Mouse (Mus musculus) midbrain, embryonic 16.5 days (tissue): ENCODE results near the gene Ube2d2b. TPM values are rescaled to one million over a fixed set of nuclear protein-coding genes. Genes with fewer than 3 reads are reported as not detected.

Experiments
- ATAC-seq: fragments of 200-750 bp; cut with Nextera tagmentation; 2 replicates; pipeline ENCODE4 v1.8.0; 2017; ENCODE audit warnings: moderate TSS enrichment
- H3K27ac ChIP-seq: fragments of 300-500 bp; sonication (generic); 2 replicates; pipeline ENCODE4 v1.5.1; 2014; ENCODE audit warnings: mild to moderate bottlenecking, low read length, mixed read lengths
- H3K27me3 ChIP-seq: fragments of 300-500 bp; sonication (generic); 2 replicates; pipeline ENCODE4 v1.6.1; 2014; ENCODE audit warnings: low read depth, low read length, mixed read lengths; ENCODE audit not compliant: control insufficient read depth, insufficient read depth
- H3K36me3 ChIP-seq: fragments of 300-500 bp; sonication (generic); 2 replicates; pipeline ENCODE4 v1.6.1; 2014; ENCODE audit warnings: mild to moderate bottlenecking, low read length, moderate library complexity, mixed read lengths; ENCODE audit not compliant: control insufficient read depth, insufficient read depth
- H3K4me1 ChIP-seq: fragments of 300-500 bp; sonication (generic); 2 replicates; pipeline ENCODE4 v1.6.1; 2014; ENCODE audit warnings: mild to moderate bottlenecking, low read length, mixed read lengths; ENCODE audit not compliant: control insufficient read depth, insufficient read depth
- H3K4me2 ChIP-seq: fragments of 300-500 bp; sonication (generic); 2 replicates; pipeline ENCODE4 v1.6.1; 2014; ENCODE audit warnings: mild to moderate bottlenecking, low read length, mixed read lengths
- H3K4me3 ChIP-seq: fragments of 300-500 bp; sonication (generic); 2 replicates; pipeline ENCODE4 v1.5.1; 2014; ENCODE audit warnings: low read depth, mild to moderate bottlenecking, low read length, moderate library complexity, mixed read lengths
- H3K9ac ChIP-seq: fragments of 300-500 bp; sonication (generic); 2 replicates; pipeline ENCODE4 v1.6.1; 2014; ENCODE audit warnings: low read depth, low read length, mixed read lengths
- H3K9me3 ChIP-seq: fragments of 300-500 bp; sonication (generic); replicated peaks from 2 replicates; pipeline ENCODE4 v1.6.1; 2014; ENCODE audit warnings: mild to moderate bottlenecking, low read length, mixed read lengths; ENCODE audit not compliant: control insufficient read depth, poor library complexity, severe bottlenecking
- WGBS: fragments of 180-500 bp; shearing (Covaris S2); extraction: QIAGEN DNeasy Blood & Tissue Kit; methylation state at CpG from one replicate; pipeline ENCODE4 v1.1.7; 2014; 5-methylcytosine and 5-hydroxymethylcytosine counted together
- polyA plus RNA-seq: library from polyadenylated mRNA; unstranded; fragments of >200 nt; fragmentation: Nextera tagmentation; extraction: Ambion mirVana; gene quantifications from 2 replicates; pipeline ENCODE4 v1.2.1, GENCODE M21; 2015

The Ube2d2b gene
- polyA plus RNA-seq, 1 experiment from 2014 or later = 0.10 TPM

GRCm38 (mm10) chr5:107847349-107847748, 17.4 kb downstream of the Ube2d2b start:
- no peak for ATAC-seq
- 80% methylated on average over 5 of the region's 5 CpGs for WGBS
- no peaks in the 10 kb centered on the region for H3K4me1 ChIP-seq
- no peaks in the 10 kb centered on the region for H3K36me3 ChIP-seq
- H3K27ac ChIP-seq = no peak overlapping the region
- no peaks in the 10 kb centered on the region for H3K9me3 ChIP-seq
- no peaks in the 10 kb centered on the region for H3K27me3 ChIP-seq
- no peak overlapping the region for H3K9ac ChIP-seq
- H3K4me2 ChIP-seq = no peak overlapping the region
- no peak overlapping the region for H3K4me3 ChIP-seq

DNA sequence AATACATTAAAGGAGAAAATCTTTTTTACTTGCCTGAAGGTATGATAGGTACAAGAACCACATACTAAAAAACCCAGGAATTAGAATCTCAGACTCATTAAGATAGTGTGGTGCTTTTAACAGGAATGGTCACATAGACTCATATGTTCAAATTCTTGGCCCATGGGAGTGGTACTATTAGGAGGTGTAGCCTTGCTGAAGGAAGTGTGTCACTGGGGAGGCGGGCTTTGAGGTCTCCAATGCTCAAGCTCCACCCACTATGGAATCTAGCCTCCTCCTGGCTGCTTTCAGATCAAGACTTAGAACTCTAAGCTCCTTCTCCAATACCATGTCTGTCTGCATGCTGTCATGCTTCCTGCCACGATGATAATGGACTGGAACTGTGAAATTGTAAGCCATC, 17.9 kb downstream of the Ube2d2b start:
- no peak for ATAC-seq
- Histone ChIP-seq H3K4me3 (no peak overlapping the region), H3K27ac (no peak overlapping the region), H3K4me2 (no peak overlapping the region), H3K9ac (no peak overlapping the region), H3K9me3 (no peaks in the 10 kb centered on the region), H3K4me1 (no peaks in the 10 kb centered on the region), H3K27me3 (no peaks in the 10 kb centered on the region), H3K36me3 (no peaks in the 10 kb centered on the region)
- WGBS = 76% methylated on average over 2 of the region's 2 CpGs

DNA sequence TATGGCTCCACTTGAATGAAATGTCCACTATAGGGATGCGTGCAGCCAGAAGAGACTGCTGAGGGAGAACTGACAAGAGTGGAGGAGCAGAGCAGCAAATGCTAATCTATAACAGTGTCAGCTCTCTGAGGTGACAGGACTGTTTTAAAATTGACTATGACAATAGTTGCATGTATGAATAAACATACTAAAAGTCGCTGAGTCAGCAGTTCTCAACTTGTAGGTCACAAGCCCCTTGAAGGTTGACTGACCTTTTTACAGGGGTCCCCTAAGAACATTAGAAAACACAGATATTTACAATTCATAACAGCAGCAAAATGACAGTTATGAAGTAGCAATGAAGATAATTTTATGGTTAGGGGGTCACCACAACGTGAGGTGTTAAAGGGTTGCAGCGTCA, 19.1 kb downstream of the Ube2d2b start:
- 0 out of 2 replicates have a peak, but pooled peaks cover 1% of the 10 kb centered on the region for H3K4me1 ChIP-seq
- H3K36me3 ChIP-seq = no peaks in the 10 kb centered on the region
- H3K27me3 ChIP-seq = no peaks in the 10 kb centered on the region
- H3K27ac ChIP-seq = no peak overlapping the region
- H3K9ac ChIP-seq = no peak overlapping the region
- WGBS = 93% methylated on average over 4 of the region's 4 CpGs
- H3K4me3 ChIP-seq = no peak overlapping the region
- ATAC-seq = no peak
- H3K4me2 ChIP-seq = no peak overlapping the region
- H3K9me3 ChIP-seq = no peaks in the 10 kb centered on the region

GRCm38 (mm10) chr5:107853807-107854206, 23.9 kb downstream of the Ube2d2b start:
- Histone ChIP-seq H3K27ac (no peak overlapping the region), H3K4me1 (peaks cover 8% of the 10 kb centered on the region; the same call in 1 of the 2 replicates), H3K9ac (0 out of 2 replicates have a peak overlapping the region, but pooled peaks have one; percentile 20), H3K9me3 (no peaks in the 10 kb centered on the region), H3K4me2 (no peak overlapping the region), H3K27me3 (no peaks in the 10 kb centered on the region), H3K4me3 (no peak overlapping the region), H3K36me3 (no peaks in the 10 kb centered on the region)
- 9% methylated on average over 6 of the region's 6 CpGs for WGBS
- ATAC-seq = no peak

DNA sequence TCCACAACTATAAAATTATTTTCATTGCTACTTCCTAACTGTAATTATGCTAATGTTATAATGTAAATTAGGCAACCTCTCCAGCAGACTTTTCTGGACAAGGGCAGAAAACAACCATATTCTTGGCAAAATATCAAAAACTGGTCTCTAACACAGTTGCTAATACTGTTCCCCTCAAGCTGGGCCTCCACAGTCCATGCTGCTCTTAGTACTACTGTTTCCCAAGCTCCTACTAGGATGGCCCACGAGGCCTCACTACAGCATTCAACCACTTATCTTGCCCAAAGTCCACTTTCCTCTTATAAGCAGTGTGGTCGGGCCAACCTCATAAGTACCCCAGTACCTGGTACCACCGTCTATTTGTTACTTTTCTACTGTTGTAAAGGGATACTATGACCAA, 24.7 kb downstream of the Ube2d2b start:
- Histone ChIP-seq H3K9ac (no peak overlapping the region), H3K36me3 (no peaks in the 10 kb centered on the region), H3K9me3 (no peaks in the 10 kb centered on the region), H3K4me2 (no peak overlapping the region), H3K27me3 (no peaks in the 10 kb centered on the region), H3K27ac (no peak overlapping the region), H3K4me1 (peaks cover 8% of the 10 kb centered on the region; the same call in 1 of the 2 replicates), H3K4me3 (no peak overlapping the region)
- no peak for ATAC-seq
- WGBS = 69% methylated on average over 3 of the region's 3 CpGs

DNA sequence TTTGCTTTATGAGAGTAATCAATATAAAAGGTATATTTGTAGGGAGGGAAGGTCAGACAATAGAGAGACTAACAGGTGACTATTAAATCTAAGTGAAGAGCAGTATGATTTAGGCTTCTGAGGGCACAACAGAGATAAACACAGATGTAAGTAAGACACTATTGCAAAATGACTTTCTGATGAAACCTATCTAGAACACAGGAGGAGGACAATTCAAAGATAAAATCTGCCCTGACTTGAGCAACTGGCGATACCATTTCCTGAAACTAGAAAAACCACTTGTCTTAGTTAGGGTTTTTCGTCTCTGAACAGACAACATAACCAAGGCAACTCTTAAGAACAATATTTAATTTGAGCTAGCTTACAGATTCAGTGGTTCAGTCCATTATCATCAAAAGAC, 25.6 kb downstream of the Ube2d2b start:
- Histone ChIP-seq H3K4me3 (no peak overlapping the region), H3K9me3 (no peaks in the 10 kb centered on the region), H3K4me2 (no peak overlapping the region), H3K9ac (no peak overlapping the region), H3K4me1 (peaks cover 8% of the 10 kb centered on the region; the same call in 1 of the 2 replicates), H3K36me3 (no peaks in the 10 kb centered on the region), H3K27ac (no peak overlapping the region), H3K27me3 (no peaks in the 10 kb centered on the region)
- ATAC-seq = no peak
- 95% methylated on average over 2 of the region's 2 CpGs for WGBS

GRCm38 (mm10) chr5:107858963-107859362, 29.1 kb downstream of the Ube2d2b start:
- WGBS = 54% methylated on average over 2 of the region's 2 CpGs
- no peak for ATAC-seq
- H3K9me3 ChIP-seq = no peaks in the 10 kb centered on the region
- no peak overlapping the region for H3K27ac ChIP-seq
- H3K4me3 ChIP-seq = no peak overlapping the region
- no peak overlapping the region for H3K9ac ChIP-seq
- H3K36me3 ChIP-seq = no peaks in the 10 kb centered on the region
- peaks cover 7% of the 10 kb centered on the region; the same call in 1 of the 2 replicates for H3K4me1 ChIP-seq
- H3K4me2 ChIP-seq = no peak overlapping the region
- H3K27me3 ChIP-seq = no peaks in the 10 kb centered on the region

DNA sequence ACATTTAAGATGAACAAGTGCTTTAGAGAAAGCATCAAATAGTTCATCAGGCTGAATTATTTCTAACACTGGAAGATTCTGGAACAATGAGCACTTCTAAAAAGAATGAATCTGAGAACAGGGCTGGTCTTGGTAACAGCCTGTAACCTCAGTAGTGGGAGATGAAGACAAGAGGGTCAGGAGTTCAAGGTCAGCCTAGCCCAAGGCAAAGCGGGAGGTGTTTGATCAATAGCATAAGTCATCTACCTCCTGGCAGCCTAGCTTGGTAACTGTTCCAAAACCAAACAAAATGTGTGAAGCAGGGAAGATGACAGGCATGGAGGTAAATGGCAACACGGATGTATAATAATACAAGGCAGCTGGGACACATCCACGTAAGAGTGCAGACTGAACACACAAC, 34.1 kb downstream of the Ube2d2b start:
- no peak for ATAC-seq
- 95% methylated on average over 3 of the region's 3 CpGs for WGBS
- H3K9ac ChIP-seq = no peak overlapping the region
- H3K27ac ChIP-seq = no peak overlapping the region
- no peak overlapping the region for H3K4me3 ChIP-seq
- no peaks in the 10 kb centered on the region for H3K36me3 ChIP-seq
- H3K4me2 ChIP-seq = no peak overlapping the region
- H3K4me1 ChIP-seq = peaks cover 8% of the 10 kb centered on the region
- no peaks in the 10 kb centered on the region for H3K27me3 ChIP-seq
- H3K9me3 ChIP-seq = no peaks in the 10 kb centered on the region

DNA sequence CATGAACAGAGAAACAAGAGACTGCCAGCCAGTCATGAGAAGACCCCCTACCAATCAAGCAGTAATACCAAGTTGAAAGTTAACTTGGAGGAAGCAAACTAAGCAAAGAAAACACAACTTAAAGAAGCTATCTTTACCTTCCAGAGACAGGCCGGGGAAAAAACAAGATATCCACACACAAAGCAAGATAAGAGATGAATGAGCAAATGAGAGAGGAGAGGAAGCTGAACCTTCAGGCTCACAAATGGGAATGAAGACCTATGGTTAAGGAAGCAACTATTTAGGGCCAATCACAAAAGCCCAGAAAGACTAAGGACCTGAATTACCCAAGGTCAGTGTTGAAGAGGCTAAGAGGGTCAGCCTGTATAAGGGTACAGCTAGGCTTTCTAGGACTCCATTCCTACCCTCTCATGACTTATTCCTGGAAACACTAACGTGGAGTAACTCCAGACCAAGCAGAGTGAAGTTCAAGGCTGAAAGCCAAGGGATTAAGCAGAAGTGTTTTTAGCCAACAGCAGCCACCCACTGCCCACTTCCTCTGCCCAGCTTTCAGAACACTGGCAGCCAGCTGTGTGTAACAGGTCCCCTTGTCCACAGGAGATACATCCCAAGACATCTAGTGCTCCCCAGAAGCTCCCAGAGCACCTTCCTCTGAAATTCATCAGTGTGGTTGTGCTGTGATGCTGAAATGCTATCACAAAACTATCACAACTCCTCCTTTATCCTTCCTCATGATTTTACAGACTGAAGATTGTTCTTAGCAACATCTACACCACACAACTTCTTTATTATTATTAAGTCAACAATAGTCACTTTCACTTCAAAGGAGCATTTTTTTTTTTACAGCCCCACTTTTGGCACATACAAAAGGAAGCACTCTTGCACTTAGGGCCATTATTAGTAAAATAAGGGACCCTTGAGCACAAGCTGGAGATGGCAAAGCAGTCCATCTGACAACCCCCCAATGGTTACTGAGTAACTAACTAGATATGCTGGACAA, 36.5 kb downstream of the Ube2d2b start:
- Histone ChIP-seq H3K9ac (no peak overlapping the region), H3K36me3 (no peaks in the 10 kb centered on the region), H3K27ac (no peak overlapping the region), H3K27me3 (no peaks in the 10 kb centered on the region), H3K4me2 (no peak overlapping the region), H3K9me3 (no peaks in the 10 kb centered on the region), H3K4me3 (no peak overlapping the region), H3K4me1 (peaks cover 8% of the 10 kb centered on the region)
- 63% methylated on average over 2 of the region's 2 CpGs for WGBS
- ATAC-seq = no peak
